Mouse (Mus musculus): ENCODE measurements around the gene Cxcl1.

- TF ChIP-seq POLR2A (IDR thresholded peaks at IDR 0.05; ENCODE audit: control insufficient read depth, low read depth, low read length) (no peak), CTCF (IDR thresholded peaks at IDR 0.05; ENCODE audit: control insufficient read depth, insufficient read depth, insufficient replicate concordance, low read depth, low read length) (no peak)
Observed at GRCm38 (mm10) chr5:90876471-90877172, 14.4 kb upstream of the Cxcl1 start.

Data from testis, adult 2 months (tissue).